Mouse (Mus musculus): ENCODE data around the gene Mybpc3. TPM values are rescaled to one million over a fixed set of nuclear protein-coding genes. Genes with fewer than 3 reads are reported as not detected.

Mybpc3 gene
- polyA plus RNA-seq (2015; fragmentation: Nextera tagmentation; extraction: Ambion mirVana): 0.18 and 0.36 TPM in 2 replicates

DNA sequence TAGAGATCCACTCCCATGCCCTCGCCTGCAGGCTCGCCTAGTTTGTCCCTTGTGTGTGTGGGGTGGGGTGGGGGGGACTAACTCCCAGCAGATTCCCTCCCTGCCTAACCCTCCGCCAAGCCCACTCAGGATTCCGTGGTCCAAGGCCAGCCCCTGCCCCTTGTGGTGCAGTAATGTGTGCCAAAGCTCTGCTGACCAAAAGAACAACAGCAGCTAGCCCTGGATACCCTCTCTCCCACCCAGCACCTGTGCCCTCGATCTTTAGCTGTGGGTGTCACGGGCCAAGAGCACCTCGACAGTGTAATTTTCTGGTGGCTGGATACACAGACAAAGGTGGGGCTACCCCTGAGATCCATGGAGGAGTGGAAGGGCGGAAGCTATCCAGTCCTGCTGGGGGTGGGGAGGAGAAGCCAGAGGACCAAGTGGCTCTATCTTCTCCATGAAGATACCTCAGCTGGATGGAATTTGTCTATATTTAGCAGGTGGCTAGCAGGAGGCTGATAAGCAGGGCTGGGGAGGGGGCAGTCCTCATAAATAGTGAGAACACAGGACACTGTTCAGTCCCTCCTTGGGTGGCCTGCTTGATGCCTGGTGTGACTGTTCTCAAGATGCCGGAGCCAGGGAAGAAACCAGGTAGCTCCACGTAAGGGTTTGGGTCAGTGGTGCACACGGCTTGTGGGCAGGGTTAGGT, at the start of gene Mybpc3:
Gene Mybpc3 (plus strand): TSS at position 560 of the 691 bp plus-strand sequence.
- DNase-seq (ENCODE audit: low spot score): no peak

DNA sequence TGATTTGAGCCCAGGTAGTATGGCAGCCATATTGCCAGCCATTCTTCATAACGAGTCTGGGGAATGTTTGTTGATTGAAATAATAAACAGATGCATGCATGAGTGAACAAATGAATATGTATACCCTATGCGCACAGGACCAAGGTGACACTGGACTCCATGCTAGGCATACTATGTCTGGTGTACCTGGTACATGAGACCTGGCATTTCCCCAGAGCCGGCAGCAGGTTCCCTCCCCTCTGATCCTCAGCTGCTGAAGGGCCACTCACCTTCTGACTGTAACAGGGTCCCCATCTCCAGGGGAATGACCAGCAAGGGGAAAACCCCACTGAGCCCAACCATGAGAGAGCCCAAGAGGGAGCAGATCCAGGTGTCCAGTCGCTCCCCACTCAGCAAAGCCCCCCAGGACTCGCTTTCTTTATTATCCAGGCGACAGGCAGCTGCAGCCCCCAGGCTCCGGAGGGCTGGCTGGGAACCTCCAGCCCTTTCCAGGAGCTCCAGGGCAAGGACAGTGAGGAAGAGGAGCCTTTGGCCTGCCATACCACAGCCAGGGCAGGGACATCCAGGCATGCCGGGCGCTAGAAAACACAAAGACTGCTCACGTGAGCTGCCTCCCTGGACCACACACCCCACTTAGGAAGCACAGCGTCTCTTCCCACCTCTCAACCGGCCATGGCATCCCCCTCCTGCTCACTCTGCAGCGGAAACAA, 49.6 kb upstream of the Mybpc3 start:
- no peak for DNase-seq (ENCODE audit: low spot score)

DNA sequence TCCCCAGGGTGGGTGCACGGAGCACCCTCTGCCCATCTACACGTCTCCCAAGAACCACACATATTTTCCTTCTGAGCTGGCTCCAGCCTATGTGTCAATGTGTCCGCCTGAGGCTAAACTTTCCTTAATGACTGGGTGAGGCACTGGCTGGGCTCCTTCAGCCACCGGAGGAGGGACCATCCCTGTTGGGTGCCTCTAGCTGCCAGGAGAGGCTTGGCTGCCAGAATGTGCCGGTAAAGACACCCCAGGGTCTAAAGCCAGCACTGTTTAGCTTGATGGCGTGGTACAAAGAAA, 49.1 kb upstream of the Mybpc3 start:
- DNase-seq (ENCODE audit: low spot score): no peak

DNA sequence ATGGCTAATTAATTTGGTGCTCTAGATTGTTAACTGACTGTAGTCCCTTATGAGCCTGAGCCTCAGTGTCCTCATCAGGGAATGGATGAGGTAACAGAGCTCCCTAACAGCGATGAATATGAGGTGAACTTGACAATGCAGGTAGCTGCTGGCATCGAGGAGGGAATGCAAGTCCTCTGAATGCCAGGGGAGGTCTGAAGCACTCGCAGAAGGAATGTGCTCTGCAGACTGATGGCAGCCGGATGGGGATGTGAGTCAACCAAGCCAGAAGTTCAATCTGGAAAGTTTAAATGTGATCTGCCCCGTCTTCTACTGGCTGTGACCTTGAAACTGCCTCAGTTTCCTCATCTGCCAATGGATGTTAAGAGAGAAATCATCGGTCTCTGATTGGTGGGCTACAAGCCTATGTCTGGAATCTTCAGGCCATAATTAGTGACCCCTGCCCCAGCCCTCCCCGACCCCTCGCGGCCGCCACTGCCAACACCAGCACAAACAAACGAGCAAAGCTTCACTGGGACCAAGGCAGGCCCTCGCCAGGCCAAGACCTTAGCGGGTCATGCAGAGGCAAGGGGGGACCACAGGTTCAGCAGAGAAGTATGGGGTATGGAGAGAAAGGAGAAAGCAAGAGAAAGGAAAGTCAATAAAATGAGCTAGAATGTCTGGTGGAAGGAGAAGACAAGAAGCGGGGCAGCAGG, 48.5 kb upstream of the Mybpc3 start:
- no peak for DNase-seq (ENCODE audit: low spot score)

DNA sequence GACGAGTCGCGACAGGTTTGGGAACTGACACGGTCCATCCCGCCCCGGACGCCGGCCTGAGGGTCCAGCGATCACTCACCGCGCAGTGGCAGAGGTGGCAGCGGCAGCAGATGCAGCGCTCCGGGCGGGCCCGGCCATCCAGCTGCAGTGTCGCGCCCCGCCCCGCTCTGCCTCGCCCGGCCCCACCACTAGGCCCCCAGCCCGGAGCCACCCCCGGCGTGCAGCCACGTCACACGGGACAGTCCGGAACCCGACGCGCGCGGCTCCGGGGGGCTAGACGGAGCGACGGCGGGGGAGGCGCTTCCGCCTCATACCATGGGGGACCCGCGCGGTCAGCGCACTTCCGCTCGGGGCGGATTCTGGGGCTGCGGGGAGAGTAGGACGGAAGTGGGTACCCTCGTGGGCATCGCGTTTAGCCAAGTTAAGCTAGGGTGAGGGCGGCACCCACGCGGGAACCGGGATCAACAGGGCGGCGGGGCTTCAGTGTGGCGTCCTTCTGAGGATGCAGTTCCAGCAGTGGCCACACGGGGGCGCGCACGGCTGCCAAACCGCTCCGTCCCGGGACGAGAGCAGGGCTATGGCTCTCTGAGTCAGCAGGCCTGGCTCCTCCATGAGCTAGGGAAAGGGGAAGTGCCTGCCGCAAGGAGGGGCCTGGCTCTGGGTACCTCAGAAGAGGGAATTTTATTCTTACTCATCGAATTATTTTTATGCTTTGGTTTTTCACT, 47.7 kb upstream of the Mybpc3 start, which contains the start of gene Slc39a13:
Gene Slc39a13 (minus strand): TSS at position 342 of the 725 bp plus-strand sequence.
- DNase-seq (ENCODE audit: low spot score): peak; percentile 98

DNA sequence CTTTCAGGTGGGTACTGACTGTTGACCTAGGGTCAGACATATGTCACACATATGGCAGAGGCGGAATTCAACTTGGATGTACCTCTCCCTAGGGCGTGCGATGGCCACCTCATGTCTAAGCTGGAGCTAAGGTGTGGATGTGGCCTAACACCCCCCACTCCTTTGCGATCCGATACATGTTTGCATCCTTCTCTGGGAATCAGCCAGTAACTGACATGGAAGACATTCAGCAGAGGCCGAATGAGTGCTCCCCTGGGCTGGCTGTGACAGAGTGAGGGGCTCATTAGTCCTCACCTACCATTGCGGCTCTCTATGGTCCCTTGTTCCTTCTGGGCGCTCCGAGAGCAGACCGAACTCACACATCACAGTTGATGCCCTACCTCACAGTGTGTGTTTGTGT, 46.9 kb upstream of the Mybpc3 start:
- no peak for DNase-seq (ENCODE audit: low spot score)

DNA sequence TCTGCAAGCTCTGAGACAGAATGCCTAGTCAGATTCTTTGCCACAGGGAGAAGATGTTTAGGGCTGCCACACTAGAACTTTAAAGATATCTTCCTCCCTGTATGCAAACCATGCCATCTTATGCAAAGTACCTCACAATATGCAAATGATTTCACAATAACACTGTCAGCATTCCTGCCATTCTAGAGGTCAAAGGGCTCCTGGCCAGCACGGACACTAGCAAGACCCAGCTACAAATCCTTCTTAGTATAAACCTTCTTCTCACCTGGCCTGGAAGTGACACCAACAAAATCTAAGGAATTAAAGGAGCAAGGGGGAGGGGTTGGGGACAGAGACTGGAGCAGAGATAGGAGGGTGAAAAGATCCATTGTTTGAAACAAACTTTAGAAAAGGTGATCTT, 45.9 kb upstream of the Mybpc3 start:
- DNase-seq (ENCODE audit: low spot score): no peak

DNA sequence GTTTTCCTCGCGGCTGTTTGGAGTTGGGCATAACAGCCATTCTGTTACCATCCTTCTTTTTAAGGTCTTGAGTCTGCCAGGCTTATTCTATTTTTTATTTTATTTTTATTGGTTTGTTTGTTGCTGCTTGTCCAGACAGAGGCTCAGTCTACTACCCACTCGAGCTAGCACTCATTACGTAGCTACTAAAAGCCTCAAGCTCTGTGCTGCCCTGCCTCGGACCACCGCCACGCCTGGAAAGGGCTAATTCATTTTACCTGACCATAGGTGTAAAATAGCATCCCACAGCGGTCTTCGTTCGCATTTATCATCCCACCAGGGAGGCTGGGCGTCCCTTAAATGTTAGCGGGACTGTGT, 40.0 kb upstream of the Mybpc3 start:
- no peak for DNase-seq (ENCODE audit: low spot score)

DNA sequence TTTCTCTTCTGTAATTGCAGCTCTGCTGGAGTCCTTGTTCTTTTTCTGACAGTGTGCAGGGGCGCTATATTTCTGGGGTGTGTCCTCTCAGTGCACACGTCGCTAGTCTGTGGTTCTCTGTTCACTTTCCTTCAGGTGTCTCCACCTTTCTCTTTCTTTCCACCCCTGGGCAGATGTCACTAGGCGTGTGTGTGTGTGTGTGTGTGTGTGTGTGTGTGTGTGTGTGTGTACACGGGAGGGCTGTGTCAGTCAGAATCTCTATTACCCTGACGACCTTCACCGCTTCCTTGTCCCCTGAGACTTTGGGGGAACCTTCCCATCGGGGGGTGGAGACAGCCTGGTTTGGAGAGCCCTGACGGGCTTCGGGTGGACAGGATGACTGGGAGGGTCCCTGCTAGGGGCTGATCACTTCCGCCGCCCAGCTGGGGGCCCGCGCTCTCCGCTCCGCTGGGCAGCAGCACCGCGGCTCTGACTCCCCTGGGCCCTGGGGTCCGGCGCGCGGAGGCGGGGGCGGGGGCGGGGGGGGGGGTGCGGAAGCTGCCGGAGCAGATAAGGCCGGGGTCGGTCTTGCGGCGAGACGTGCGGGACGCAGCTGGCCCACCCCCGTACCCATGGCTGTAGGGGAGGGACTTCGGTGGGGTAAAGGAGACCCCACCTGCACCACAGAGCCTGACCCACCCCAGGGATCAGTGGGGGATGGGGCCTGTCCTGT, 39.5 kb upstream of the Mybpc3 start:
- DNase-seq (ENCODE audit: low spot score): peak; percentile 42

DNA sequence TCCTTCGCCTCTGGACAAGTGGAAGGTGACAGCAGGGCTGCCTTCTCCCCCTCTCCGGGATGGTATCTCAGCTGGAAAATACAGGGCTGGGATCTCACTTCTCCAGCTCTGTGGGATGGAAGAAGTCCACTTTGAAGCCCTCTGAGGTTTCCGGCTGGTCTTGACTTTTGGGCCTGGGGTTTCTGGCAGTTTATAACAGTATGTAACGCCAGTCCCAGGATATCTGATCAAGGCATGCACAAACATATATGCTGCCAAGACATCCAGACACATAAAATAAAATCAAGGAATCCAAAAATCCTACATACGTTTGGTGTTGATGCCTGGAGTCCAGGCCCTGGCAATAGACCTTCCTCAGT, 38.9 kb upstream of the Mybpc3 start:
- peak; percentile 9 for DNase-seq (ENCODE audit: low spot score)

DNA sequence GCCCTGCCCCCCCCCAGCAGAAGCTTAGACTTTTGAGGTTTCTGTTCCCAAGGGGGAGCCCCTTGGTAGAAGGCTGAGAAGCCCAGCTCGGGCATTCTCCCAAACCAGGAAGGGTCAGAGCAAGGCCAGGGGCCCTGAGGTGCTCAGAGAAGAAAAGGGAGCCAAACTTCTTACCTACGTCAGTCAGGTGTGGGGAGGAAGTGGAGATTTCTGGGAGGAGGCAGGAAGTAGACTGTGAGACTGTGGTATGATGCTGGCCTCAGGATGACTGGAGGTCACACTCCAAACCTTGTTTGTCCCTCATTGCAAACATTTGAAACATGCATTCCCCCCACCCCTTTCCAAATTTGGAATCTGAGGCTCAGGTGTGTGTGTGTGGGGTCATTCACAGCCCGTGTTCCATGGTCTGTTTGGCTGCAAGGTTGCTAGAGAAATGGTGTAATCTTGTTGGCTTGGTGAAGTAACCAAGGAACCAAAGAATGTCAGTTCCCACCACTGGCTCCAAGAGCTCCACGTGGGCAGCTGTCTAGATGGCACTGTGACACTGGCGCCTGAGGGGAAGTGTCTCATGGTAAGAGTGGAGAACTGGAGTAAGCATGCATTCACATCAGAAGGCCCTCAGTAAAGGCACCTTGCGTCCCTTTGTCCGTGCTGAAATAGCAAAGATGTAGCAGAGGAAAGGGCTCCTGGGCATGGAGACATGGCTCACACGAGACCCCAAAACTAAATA, 37.0 kb upstream of the Mybpc3 start:
- DNase-seq (ENCODE audit: low spot score): no peak

DNA sequence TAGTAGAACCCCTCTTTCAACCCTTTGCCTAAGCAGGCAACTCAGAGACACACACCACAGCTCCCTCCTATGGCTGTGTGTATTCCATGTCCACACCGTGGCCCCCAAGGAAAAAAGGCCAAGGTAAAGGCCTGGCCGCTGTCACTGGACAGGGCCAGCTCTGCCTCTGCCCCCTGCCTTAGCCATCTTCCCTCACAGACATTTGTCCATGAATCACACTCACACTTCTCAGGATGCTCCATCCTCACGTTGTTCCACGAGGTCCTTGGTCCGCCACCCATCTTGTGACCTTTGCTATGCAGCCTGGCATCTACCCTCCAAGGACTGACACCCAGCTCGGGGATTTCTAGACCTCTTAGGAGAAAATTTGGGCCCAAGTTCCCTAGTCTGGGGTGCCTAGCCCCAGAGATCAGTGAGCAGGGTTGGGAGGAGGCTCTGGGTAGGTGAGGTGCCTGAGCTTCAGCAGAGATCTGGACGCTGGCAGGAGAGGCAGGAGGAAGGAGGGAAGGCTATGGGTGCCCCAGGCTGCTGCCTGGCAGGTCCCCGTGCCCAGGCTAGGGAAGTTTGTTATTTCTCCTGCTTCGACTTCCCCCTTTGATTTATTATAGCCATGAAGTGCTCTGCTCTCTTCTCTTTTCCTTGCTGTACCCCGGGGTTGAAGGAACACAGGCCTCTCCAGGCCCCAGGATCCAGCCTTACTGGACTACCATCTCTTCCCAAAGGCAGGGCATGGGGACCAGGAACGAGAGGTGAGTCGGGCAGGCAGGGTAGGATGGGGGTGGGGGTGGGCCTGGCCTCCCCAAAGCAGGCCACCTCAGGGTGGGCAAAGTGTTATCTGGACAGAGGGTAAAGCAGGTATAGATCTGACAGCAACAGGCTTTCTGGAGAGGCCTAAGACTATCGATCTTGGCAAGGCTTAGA, 35.9 kb upstream of the Mybpc3 start, which contains the start of gene Spi1:
Gene Spi1 (plus strand): TSS at position 616 of the 921 bp plus-strand sequence.
- no peak for DNase-seq (ENCODE audit: low spot score)

DNA sequence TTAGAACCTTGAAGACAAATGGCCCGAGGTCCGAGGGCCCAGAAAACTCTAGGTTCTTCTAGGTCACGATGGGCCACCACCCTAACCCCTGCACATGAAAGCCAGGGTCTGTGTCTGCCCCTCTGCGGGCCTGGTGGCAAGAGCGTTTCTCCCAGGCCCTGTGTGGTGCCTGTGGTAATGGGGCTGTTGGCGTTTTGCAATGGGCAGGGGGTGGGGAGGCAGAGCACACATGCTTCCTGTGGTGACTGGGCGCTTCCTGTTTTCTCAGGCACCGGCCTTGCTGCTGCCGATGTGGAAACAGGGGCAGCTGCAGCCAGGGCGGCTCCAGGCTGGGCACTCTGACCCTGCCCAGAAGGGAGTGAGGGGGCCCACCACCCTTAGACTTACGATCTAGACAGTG, 35.1 kb upstream of the Mybpc3 start:
- peak; percentile 70 for DNase-seq (ENCODE audit: low spot score)

DNA sequence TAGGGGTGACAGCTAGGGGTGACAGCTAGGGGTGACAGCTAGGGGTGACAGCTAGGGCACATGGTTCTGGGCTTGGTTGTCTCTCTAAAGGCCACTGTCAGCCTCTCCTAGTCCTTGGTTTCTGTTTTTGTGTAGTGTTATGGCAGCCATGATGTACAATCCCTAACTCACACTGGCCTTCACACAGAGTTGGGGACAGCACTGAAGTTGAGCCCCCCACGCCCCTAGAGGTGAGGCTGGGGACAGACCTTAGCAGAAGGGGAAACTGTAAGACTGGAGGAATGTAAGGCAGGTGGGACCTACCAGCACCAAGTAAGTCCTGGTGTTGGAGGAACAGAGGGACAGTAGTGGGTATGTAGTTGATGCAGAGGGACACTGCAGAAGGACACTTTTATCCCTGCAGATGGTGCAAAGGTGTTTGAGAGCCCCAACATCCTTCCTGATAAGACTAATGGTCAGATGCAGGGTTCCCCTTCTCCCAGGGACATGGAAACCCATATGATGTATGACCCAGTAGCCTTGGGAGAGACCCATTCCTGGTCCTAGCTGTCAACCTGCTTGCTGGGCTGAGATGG, 34.5 kb upstream of the Mybpc3 start:
- DNase-seq (ENCODE audit: low spot score): no peak

DNA sequence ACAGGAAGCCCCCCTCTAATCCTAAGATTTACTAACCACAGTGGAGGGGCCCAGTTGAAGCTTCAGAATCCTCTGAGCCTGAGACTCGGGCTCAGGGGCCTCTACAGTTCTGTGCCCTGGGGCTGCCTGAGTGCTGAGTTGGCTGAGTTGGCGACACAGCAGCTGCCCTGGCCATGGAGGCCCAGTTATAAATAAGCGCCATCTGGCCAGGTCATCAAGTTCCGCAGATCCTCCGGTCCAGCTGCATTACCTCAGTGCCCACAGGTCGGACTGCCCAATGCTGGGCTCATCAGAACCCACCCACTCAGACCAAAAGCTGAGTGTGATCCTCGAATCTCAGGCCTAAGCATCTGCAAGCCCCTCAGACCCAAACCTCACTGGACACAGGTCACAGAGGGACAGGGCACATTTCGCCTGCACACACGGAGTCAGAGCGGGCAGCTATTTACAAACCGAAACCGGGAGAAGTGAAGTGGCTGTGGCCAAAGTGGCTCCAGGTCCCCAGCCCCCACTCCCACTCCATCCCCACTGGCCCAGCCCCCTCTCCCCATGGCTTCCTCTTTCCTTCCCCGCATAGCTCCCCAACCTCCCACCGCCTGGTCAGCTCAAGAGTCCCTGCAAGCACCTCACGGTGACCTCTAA, 33.6 kb upstream of the Mybpc3 start:
- no peak for DNase-seq (ENCODE audit: low spot score)

DNA sequence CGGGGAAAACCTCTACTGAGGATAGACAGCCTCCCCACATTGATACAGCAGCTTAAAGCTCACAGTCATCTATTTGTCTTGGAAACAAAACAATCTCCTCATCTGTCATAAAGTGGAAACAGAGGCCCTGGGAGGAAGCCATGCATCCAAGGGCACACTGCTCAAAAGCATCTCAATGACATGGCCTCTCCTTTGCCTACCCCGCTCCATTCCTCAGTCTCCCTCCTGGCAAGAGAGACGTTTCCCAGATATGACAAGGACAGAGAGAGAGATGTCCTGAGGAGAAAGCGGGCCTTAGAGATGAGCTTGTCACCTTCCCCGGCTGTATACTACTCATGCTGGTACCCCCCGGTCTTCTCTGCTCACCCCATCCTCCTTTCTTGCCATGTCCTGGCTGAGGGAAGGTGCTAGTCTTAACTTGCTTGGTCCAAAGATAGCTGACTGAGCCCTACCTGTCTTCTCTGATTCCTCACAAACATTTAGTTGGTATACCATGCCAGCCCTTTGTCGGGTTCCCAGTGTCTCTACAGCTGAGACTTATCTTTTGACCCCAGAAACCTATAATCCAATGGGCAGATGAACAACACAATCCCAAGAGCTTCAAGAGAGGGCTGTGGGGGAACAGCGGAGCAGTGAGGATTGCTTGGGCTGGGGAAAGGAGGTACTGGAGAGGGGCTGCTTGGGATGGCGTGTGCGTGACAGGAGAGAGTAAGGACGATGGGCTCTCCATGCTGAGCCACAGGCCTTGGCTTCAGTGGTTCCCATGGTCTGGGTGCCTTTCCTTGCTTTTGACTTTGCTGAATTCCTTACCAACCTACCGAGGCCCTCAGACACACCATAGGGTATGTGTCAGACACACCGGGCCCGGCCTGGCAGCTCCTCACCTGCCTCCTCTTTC, 32.2 kb upstream of the Mybpc3 start:
- DNase-seq (ENCODE audit: low spot score): no peak

DNA sequence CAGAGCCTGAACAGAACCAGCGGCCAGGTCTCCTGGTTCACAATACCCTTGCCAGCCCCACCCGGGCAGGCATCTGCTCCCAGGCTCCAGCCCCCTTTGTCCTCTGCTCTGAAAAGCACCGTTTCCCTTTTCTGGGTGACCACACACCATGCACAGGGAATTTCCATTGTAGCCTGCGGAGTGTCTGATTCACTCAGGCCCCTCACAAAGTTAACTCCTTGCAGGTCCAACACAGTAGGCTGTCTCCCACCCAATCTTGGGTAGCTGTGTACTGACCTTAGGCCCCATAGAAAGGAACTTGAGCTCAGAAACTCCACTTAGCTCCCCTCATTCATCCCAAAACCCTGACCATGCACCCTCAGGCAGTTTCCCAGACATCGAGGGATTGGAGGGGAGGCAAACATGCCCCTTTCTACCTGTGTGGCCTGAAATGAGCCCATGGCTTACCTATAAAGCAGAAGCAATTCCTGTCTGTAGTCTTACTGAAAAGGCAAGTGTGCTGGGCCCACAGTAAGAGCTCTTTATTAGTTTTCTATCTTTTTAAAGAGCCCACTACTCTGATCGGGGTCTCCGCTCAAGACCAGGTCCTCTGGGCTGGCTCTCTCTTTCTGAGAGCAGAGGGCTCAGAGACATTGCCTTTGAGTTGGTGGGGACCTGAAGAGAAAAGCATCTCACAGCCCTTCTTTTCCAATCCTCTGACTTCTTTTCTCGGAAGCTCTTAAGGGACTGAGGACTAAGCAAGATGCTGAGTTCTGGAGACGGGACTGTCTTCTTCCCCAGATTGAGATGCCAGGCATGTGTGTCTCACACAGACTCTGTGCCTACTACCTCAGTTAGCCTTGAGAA, 31.3 kb upstream of the Mybpc3 start:
- DNase-seq (ENCODE audit: low spot score): no peak

Measured in thymus, postnatal 0 days (tissue).